ENCODE assay signal across 20 mouse cellular contexts in the genomic region with DNA sequence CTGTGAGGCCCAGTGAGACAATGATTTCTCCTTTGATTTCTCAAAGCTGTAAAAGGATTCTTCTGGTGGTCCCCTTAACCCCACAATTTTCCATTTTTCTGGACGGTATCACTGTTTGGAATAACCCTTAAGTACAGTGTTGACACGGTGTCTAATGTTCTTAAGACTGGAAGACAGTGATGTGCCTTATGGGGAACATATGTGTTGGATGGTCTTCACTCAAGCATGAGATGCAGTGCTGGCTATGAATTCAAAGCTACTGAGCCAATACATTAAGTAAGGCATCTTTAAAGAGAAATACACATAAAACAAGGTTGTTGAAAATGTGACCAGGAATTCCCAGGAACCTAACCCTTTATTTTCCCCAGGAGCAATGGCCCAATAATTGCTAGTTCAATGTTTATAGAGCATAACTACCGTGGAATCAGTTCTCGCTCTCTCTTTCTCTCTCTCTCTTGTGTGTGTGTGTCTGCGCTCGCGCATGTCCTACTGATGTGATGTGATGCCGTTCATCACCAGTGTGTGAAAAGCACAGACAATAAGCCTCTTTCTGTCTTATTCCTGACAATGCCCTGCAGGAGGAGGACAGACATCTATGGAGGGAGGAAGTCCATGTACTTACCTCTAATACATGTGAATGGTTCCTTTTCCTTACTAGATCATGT.
DNase-seq lines count a peak whose midpoint lies in the region; ATAC-seq lines count a peak whose summit lies in the region.
"Had no signal": no experiment of that assay in that cellular context is flagged by ENCODE, and none has a peak within 500 bp of the region (broad histone marks: within the 10 kb centered on the region; RNA-seq: fewer than 3 reads in every experiment).

No protein-coding gene starts in this region.

- no peak overlapping the region for H3K4me3 ChIP-seq in hindbrain, embryonic 14.5 days (replicated peaks; ENCODE audit: low read length)
- H3K4me3 ChIP-seq in hindbrain, embryonic 13.5 days: no peak overlapping the region
- no peak overlapping the region for H3K4me3 ChIP-seq in midbrain, embryonic 11.5 days (ENCODE audit: low read depth, low read length)
- no peak overlapping the region for H3K4me3 ChIP-seq in midbrain, embryonic 15.5 days
- no peak overlapping the region for H3K4me3 ChIP-seq in neural tube, embryonic 14.5 days (ENCODE audit: low read depth, low read length)
- H3K4me3 ChIP-seq: embryonic facial prominence, embryonic 15.5 days; erythroblast, embryonic 14.5 days; forebrain, embryonic 12.5 days; heart, embryonic 10.5 days had no signal

- WGBS in hindbrain, embryonic 14.5 days: 61% methylated on average over 8 of the region's 8 CpGs
- 59% methylated on average over 8 of the region's 8 CpGs for WGBS in hindbrain, embryonic 13.5 days
- WGBS in midbrain, embryonic 11.5 days: 83% methylated on average over 8 of the region's 8 CpGs
- WGBS in midbrain, embryonic 15.5 days: 75% methylated on average over 8 of the region's 8 CpGs
- 38% methylated on average over 8 of the region's 8 CpGs for WGBS in neural tube, embryonic 14.5 days

- DNase-seq in hindbrain, embryonic 14.5 days (ENCODE audit: low spot score): peak; percentile 21
- DNase-seq in midbrain, embryonic 11.5 days (ENCODE audit: low spot score, missing footprints): peak; percentile 71
- DNase-seq: adrenal gland, adult 2 months; adrenal gland, postnatal 25 days; cerebellum, adult 18-20 months; cerebellum, adult 9-11 months; cerebellum, postnatal 36 days; gastrocnemius, postnatal 14 days; heart, adult 18-20 months; heart, postnatal 14 days had no signal

- no peaks in the 10 kb centered on the region for H3K9me3 ChIP-seq in hindbrain, embryonic 14.5 days (ENCODE audit: control insufficient read depth, low read length)
- no peaks in the 10 kb centered on the region for H3K9me3 ChIP-seq in hindbrain, embryonic 13.5 days
- no peaks in the 10 kb centered on the region; the same call in 1 of the 2 replicates for H3K9me3 ChIP-seq in midbrain, embryonic 11.5 days (ENCODE audit: control insufficient read depth, low read length)
- no peaks in the 10 kb centered on the region for H3K9me3 ChIP-seq in midbrain, embryonic 15.5 days
- no peaks in the 10 kb centered on the region for H3K9me3 ChIP-seq in neural tube, embryonic 14.5 days (ENCODE audit: control insufficient read depth, low read length)
- H3K9me3 ChIP-seq: embryonic facial prominence, embryonic 15.5 days; forebrain, embryonic 12.5 days; heart, embryonic 10.5 days had no signal

- no peaks in the 10 kb centered on the region for H3K36me3 ChIP-seq in hindbrain, embryonic 14.5 days (replicated peaks; ENCODE audit: control insufficient read depth, insufficient read depth)
- H3K36me3 ChIP-seq in hindbrain, embryonic 13.5 days: no peaks in the 10 kb centered on the region
- no peaks in the 10 kb centered on the region for H3K36me3 ChIP-seq in midbrain, embryonic 11.5 days (ENCODE audit: control insufficient read depth, insufficient read depth, low read length)
- no peaks in the 10 kb centered on the region for H3K36me3 ChIP-seq in midbrain, embryonic 15.5 days (replicated peaks)
- H3K36me3 ChIP-seq in neural tube, embryonic 14.5 days (ENCODE audit: control insufficient read depth, insufficient read depth, low read length): no peaks in the 10 kb centered on the region
- H3K36me3 ChIP-seq: embryonic facial prominence, embryonic 15.5 days; forebrain, embryonic 12.5 days; heart, embryonic 10.5 days had no signal

- no peak overlapping the region for H3K4me2 ChIP-seq in hindbrain, embryonic 14.5 days (replicated peaks)
- no peak overlapping the region for H3K4me2 ChIP-seq in hindbrain, embryonic 13.5 days
- no peak overlapping the region for H3K4me2 ChIP-seq in midbrain, embryonic 11.5 days
- H3K4me2 ChIP-seq in midbrain, embryonic 15.5 days: no peak overlapping the region
- no peak overlapping the region for H3K4me2 ChIP-seq in neural tube, embryonic 14.5 days (ENCODE audit: low read depth, low read length)
- H3K4me2 ChIP-seq: embryonic facial prominence, embryonic 15.5 days; forebrain, embryonic 12.5 days had no signal

- no peaks in the 10 kb centered on the region for H3K27me3 ChIP-seq in hindbrain, embryonic 14.5 days (ENCODE audit: control insufficient read depth, insufficient read depth, low read length)
- no peaks in the 10 kb centered on the region for H3K27me3 ChIP-seq in hindbrain, embryonic 13.5 days
- H3K27me3 ChIP-seq in midbrain, embryonic 11.5 days (ENCODE audit: control insufficient read depth, insufficient read depth, low read length): no peaks in the 10 kb centered on the region
- H3K27me3 ChIP-seq in midbrain, embryonic 15.5 days (replicated peaks): no peaks in the 10 kb centered on the region
- H3K27me3 ChIP-seq in neural tube, embryonic 14.5 days (ENCODE audit: control insufficient read depth, insufficient read depth, low read length): no peaks in the 10 kb centered on the region
- H3K27me3 ChIP-seq: embryonic facial prominence, embryonic 15.5 days; forebrain, embryonic 12.5 days had no signal

- no peak for ATAC-seq in hindbrain, embryonic 14.5 days (ENCODE audit: low FRiP score)
- ATAC-seq in hindbrain, embryonic 13.5 days (ENCODE audit: low FRiP score): no peak
- ATAC-seq in midbrain, embryonic 11.5 days (ENCODE audit: low FRiP score): no peak
- no peak for ATAC-seq in midbrain, embryonic 15.5 days (replicated peaks)
- peak; percentile 31; the same call in 1 of the 2 replicates for ATAC-seq in neural tube, embryonic 14.5 days (ENCODE audit: low read depth)
- no peak for ATAC-seq in granulocyte monocyte progenitor cell, adult 5-6 weeks (replicated peaks; ENCODE audit: poor library complexity, severe bottlenecking)
- ATAC-seq: forebrain, embryonic 16.5 days; hindbrain, postnatal 0 days had no signal

- no peak overlapping the region for H3K27ac ChIP-seq in hindbrain, embryonic 14.5 days
- no peak overlapping the region for H3K27ac ChIP-seq in hindbrain, embryonic 13.5 days
- no peak overlapping the region for H3K27ac ChIP-seq in midbrain, embryonic 11.5 days (ENCODE audit: low read depth, low read length)
- no peak overlapping the region for H3K27ac ChIP-seq in midbrain, embryonic 15.5 days
- no peak overlapping the region for H3K27ac ChIP-seq in neural tube, embryonic 14.5 days (ENCODE audit: low read depth, low read length)
- H3K27ac ChIP-seq: forebrain, embryonic 12.5 days; heart, embryonic 10.5 days; hindbrain, postnatal 0 days had no signal

- 0 out of 2 replicates have a peak, but pooled peaks cover 5% of the 10 kb centered on the region for H3K4me1 ChIP-seq in hindbrain, embryonic 14.5 days (replicated peaks; ENCODE audit: control insufficient read depth, insufficient read depth, low read length)
- peaks cover 10% of the 10 kb centered on the region for H3K4me1 ChIP-seq in hindbrain, embryonic 13.5 days (replicated peaks)
- peaks cover 12% of the 10 kb centered on the region for H3K4me1 ChIP-seq in midbrain, embryonic 11.5 days (ENCODE audit: control insufficient read depth, insufficient read depth, low read length)
- 0 out of 2 replicates have a peak, but pooled peaks cover 2% of the 10 kb centered on the region for H3K4me1 ChIP-seq in midbrain, embryonic 15.5 days
- H3K4me1 ChIP-seq in neural tube, embryonic 14.5 days (ENCODE audit: control insufficient read depth, insufficient read depth, low read length): no peaks in the 10 kb centered on the region

- H3K9ac ChIP-seq in hindbrain, embryonic 14.5 days: no peak overlapping the region
- H3K9ac ChIP-seq in hindbrain, embryonic 13.5 days: no peak overlapping the region
- no peak overlapping the region for H3K9ac ChIP-seq in midbrain, embryonic 11.5 days (ENCODE audit: low read length)
- H3K9ac ChIP-seq in midbrain, embryonic 15.5 days: no peak overlapping the region
- no peak overlapping the region for H3K9ac ChIP-seq in neural tube, embryonic 14.5 days (replicated peaks; ENCODE audit: low read depth, low read length)
- H3K9ac ChIP-seq: embryonic facial prominence, embryonic 15.5 days; forebrain, embryonic 12.5 days had no signal
